Mouse (Mus musculus): Measurements from ENCODE around the gene Plet1. TPM values are rescaled to one million over a fixed set of nuclear protein-coding genes. Genes with fewer than 3 reads are reported as not detected.

The Plet1 gene
- not detected for polyA plus RNA-seq (2017; shearing (Covaris generic))

DNA sequence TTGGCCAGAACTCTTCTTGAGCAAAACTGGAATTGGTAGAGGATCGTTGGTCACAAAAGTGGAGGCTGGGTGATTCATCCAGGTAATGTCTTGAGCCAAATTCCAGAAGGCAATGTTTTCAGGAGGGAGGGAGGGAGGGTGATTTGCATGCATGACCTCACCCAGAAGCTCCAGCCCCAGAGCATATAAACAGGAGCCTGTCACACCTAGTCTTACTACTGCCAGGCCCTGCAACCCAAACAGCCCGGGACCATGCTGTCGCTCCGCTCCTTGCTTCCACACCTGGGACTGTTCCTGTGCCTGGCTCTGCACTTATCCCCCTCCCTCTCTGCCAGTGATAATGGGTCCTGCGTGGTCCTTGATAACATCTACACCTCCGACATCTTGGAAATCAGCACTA lies at the start of gene Plet1:
Gene Plet1 (plus strand): TSS at position 215 of the 400 bp plus-strand sequence.

DNA sequence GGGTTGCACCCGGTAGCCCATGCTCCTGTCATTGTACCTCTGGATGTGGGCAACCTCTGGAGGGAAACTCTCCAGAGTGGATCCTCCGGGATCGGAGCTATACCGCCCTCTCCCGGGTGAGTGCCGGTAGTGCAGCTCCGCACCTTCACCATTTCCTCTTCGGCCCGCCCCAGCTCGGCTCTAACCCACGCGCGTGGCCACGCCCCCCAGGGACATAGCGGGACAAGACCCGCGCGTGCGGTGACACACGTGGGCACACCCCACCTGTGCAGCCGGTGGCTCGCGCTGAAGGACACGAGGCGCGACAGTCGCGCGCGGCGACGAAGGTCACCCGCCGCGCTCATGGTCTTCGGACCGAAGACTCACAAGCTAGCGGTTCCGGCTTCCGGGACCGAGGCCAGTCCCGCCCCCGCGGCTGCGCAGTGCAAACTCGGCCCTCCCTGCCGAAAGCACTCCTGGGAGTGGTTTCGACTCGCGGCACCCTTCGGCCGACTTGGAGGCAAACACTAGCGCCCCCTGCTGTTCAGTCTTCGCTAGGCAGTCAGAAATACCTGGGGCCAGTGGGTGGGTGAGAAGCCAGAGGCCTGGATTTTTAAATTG lies 34.1 kb downstream of the Plet1 start, which contains the start of gene Pts:
Gene Pts (minus strand): TSS at position 432 of the 600 bp plus-strand sequence.

DNA sequence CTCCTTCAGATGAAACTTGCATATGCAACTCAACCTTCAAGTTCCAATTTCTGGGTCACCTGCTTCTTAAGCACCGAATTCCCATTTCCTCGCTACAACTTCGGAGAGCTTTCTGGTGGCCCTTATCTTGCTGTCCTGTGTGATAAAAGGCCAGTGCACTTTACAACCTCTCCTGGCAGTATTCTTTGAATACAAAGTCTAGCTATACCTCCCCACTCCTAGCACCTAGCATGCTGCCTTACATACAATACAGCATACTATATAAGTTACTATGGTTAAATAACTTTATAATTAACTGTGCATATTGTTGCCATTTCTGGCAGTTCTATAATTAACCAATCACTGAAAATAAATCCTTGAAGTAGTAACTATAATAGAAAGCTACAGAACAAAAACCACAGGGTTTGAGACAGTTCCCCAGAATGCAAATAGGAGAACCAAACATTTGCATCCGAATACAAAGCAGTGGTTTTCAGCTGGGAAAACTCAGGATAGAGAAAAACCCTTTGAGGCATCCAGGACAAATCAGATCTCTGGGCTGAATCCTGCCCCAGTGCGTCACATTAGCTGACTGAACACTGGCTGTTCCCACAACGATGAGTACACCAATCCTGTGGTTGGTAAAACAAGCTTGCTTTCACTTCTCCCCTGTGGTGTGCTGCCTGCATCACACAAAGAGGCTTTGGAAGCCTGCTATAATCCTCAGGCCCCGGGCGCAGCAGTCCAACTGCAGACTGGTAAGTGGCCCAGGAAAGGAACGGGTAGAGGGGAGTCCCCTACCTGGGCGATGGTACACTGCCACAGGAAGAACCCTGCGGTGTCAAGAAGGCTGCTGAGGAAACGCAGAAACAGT lies 60.1 kb downstream of the Plet1 start, which contains the start of gene Il18:
Gene Il18 (plus strand): TSS at position 587 of the 853 bp plus-strand sequence.

DNA sequence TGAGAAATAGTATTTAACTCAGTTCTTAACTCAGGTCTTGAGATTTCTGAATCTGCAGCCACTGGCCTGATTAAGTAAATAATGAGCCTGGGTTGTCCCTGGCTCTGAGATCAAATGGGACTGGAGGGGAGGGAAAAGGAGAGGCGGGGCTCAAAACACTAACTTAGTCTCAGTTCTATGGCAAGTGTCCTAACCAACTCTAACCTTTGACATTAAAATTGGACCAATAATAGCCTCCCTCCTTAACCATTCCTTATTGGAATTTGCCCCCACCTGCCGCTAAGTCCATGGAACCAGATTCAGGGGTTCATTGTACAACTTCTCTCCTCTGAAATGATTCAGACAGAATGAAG lies 60.7 kb downstream of the Plet1 start, which contains the start of gene Bco2:
Gene Bco2 (minus strand): TSS at position 88 of the 353 bp plus-strand sequence.

Other genes with a start within 250 kb of the Plet1 start
- gene Rpl10-ps3, start 149.6 kb upstream of the Plet1 start, polyA plus RNA-seq (2017; shearing (Covaris generic)): 685 TPM
- gene Pts, start 34.2 kb downstream of the Plet1 start, polyA plus RNA-seq (2017; shearing (Covaris generic)): 52.5 TPM
- gene Il18, start 60.3 kb downstream of the Plet1 start, polyA plus RNA-seq (2017; shearing (Covaris generic)): 3.7 TPM
- gene Bco2, start 60.7 kb downstream of the Plet1 start, polyA plus RNA-seq (2017; shearing (Covaris generic)): 0.17 TPM
- not detected for gene Tex12, start 66.8 kb downstream of the Plet1 start, polyA plus RNA-seq (2017; shearing (Covaris generic))
- 80.5 TPM for gene Sdhd, start 109.3 kb downstream of the Plet1 start, polyA plus RNA-seq (2017; shearing (Covaris generic))
- 54.4 TPM for gene Timm8b, start 109.4 kb downstream of the Plet1 start, polyA plus RNA-seq (2017; shearing (Covaris generic))
- not detected for gene Pih1d2, start 122.8 kb downstream of the Plet1 start, polyA plus RNA-seq (2017; shearing (Covaris generic))
- 23.9 TPM for gene Nkapd1, start 122.9 kb downstream of the Plet1 start, polyA plus RNA-seq (2017; shearing (Covaris generic))
- 33.5 TPM for gene Dlat, start 165.3 kb downstream of the Plet1 start, polyA plus RNA-seq (2017; shearing (Covaris generic))
- gene Dixdc1, start 245.0 kb downstream of the Plet1 start, polyA plus RNA-seq (2017; shearing (Covaris generic)): not detected